Mouse (Mus musculus) midbrain, embryonic 15.5 days (tissue): ENCODE measurements around the gene Traf3ip1. TPM values are rescaled to one million over a fixed set of nuclear protein-coding genes. Genes with fewer than 3 reads are reported as not detected.

Experiments
- ATAC-seq: fragments of 200-750 bp; cut with Nextera tagmentation; replicated peaks from 2 replicates; pipeline ENCODE4 v1.8.0; 2017; ENCODE audit warnings: moderate TSS enrichment
- H3K27ac ChIP-seq: fragments of 300-500 bp; sonication (generic); 2 replicates; pipeline ENCODE4 v1.5.1; 2015; ENCODE audit warnings: mild to moderate bottlenecking, inconsistent platforms
- H3K27me3 ChIP-seq: fragments of 300-500 bp; sonication (generic); replicated peaks from 2 replicates; pipeline ENCODE4 v1.6.1; 2015; ENCODE audit warnings: inconsistent platforms
- H3K36me3 ChIP-seq: fragments of 300-500 bp; sonication (generic); replicated peaks from 2 replicates; pipeline ENCODE4 v1.6.1; 2015; ENCODE audit warnings: inconsistent platforms
- H3K4me1 ChIP-seq: fragments of 300-500 bp; sonication (generic); 2 replicates; pipeline ENCODE4 v1.6.1; 2015; ENCODE audit warnings: inconsistent platforms
- H3K4me2 ChIP-seq: fragments of 300-500 bp; sonication (generic); 2 replicates; pipeline ENCODE4 v1.6.1; 2015; ENCODE audit warnings: inconsistent platforms, mild to moderate bottlenecking, moderate library complexity
- H3K4me3 ChIP-seq: fragments of 300-500 bp; sonication (generic); 2 replicates; pipeline ENCODE4 v1.5.1; 2015; ENCODE audit warnings: mild to moderate bottlenecking, inconsistent platforms
- H3K9ac ChIP-seq: fragments of 300-500 bp; sonication (generic); 2 replicates; pipeline ENCODE4 v1.6.1; 2015; ENCODE audit warnings: mild to moderate bottlenecking, inconsistent platforms
- H3K9me3 ChIP-seq: fragments of 300-500 bp; sonication (generic); 2 replicates; pipeline ENCODE4 v1.6.1; 2016; ENCODE audit warnings: inconsistent platforms
- WGBS: fragments of 180-500 bp; shearing (Covaris S2); methylation state at CpG from one replicate; pipeline ENCODE4 v1.1.7; 2015; ENCODE audit warnings: mixed read lengths; 5-methylcytosine and 5-hydroxymethylcytosine counted together
- polyA plus RNA-seq: library from polyadenylated mRNA; unstranded; fragments of >200 nt; fragmentation: Nextera tagmentation; extraction: Ambion mirVana; gene quantifications from 2 replicates; pipeline ENCODE4 v1.2.1, GENCODE M21; 2015

The Traf3ip1 gene
- polyA plus RNA-seq, 1 experiment from 2014 or later = 11.4 TPM

DNA sequence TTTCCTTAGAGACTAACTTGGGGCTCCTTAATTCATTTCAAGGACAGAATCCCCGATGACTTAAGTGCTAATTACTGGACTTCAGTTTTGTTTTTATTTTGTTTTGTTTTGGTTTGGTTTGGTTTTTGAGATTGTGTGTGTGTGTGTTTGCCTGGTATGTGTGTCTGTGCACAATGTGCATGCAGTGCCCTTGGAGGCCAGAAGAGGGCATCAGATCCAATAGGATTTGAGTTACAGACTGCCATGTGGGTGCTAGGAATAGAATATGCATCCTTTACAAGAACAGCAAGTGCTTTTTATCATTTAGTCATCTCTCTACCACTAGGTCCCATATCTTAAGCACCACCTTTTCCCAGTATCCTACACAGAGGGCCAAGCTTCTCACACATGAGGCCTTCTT, 15.5 kb upstream of the Traf3ip1 start:
- H3K4me2 ChIP-seq = no peak overlapping the region
- H3K36me3 ChIP-seq = no peaks in the 10 kb centered on the region
- H3K27ac ChIP-seq = no peak overlapping the region
- H3K4me3 ChIP-seq = no peak overlapping the region
- 98% methylated on average over 1 of the region's 1 CpGs for WGBS
- ATAC-seq = no peak
- no peak overlapping the region for H3K9ac ChIP-seq
- H3K4me1 ChIP-seq = no peaks in the 10 kb centered on the region
- no peaks in the 10 kb centered on the region for H3K9me3 ChIP-seq
- no peaks in the 10 kb centered on the region for H3K27me3 ChIP-seq

- ATAC-seq = no peak
- Histone ChIP-seq H3K4me3 (no peak overlapping the region), H3K27ac (no peak overlapping the region), H3K4me2 (no peak overlapping the region), H3K36me3 (no peaks in the 10 kb centered on the region), H3K9me3 (no peaks in the 10 kb centered on the region), H3K27me3 (no peaks in the 10 kb centered on the region), H3K4me1 (no peaks in the 10 kb centered on the region), H3K9ac (no peak overlapping the region)
- WGBS = 78% methylated on average over 7 of the region's 7 CpGs
These were observed 11.7 kb upstream of the Traf3ip1 start for GRCm38 (mm10) chr1:91482616-91483211.

DNA sequence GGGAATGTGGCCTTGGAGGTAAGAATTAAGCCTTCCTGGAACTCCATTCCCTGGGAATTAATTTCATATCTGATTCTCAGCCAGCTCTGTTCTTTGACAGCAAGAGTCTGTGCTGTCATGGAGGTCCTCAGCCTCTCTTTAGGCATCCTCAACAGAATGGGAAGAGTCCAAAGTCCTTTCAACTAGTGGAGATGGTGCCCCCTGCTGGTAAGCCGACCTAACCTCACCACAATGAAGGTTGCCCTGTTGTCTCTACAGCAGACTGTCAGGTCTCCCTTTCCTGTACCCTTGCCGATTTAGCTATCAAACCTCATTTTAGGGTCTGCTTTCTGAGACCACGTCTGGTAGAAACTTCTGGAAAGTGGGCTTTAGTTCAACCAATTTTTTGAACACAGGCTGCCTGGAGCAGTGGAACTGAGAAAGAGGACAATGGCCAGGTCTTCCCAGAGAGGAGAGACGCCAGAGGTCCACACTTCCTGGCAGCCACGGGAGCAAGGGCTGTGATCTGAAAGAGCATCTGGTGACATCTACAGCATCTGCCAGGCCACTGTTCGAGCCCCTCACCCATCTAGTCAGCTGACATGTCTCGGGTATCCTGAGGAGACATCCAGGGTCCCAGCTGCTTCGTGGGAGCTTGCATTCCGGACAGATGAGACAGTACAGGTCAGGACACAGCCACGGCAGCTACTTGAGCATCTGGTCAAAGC, 11.0 kb upstream of the Traf3ip1 start:
- no peak for ATAC-seq
- H3K4me3 ChIP-seq = no peak overlapping the region
- H3K4me2 ChIP-seq = no peak overlapping the region
- no peak overlapping the region for H3K27ac ChIP-seq
- no peaks in the 10 kb centered on the region for H3K27me3 ChIP-seq
- H3K9me3 ChIP-seq = no peaks in the 10 kb centered on the region
- H3K36me3 ChIP-seq = no peaks in the 10 kb centered on the region
- no peaks in the 10 kb centered on the region for H3K4me1 ChIP-seq
- WGBS = 47% methylated on average over 10 of the region's 10 CpGs
- H3K9ac ChIP-seq = no peak overlapping the region

DNA sequence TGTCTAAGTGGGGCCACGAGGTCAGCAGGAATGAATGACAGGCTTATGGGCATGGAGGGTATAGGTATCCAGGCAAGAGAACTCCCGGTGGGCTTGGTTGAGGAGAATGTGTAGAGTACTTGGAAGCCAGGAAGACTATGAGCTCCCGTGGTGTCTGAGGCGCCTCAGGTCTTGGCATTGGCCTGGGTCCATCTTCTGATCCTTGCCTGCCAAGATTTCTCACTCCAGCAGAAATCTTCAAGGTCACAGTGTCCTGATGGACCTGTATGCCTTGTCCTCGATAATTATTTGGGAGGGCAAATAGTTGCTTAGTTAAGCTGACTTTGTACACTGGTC, 10.5 kb upstream of the Traf3ip1 start:
- no peak overlapping the region for H3K9ac ChIP-seq
- no peak overlapping the region for H3K4me2 ChIP-seq
- no peak overlapping the region for H3K4me3 ChIP-seq
- WGBS = 76% methylated on average over 5 of the region's 5 CpGs
- H3K4me1 ChIP-seq = no peaks in the 10 kb centered on the region
- no peak overlapping the region for H3K27ac ChIP-seq
- no peaks in the 10 kb centered on the region for H3K27me3 ChIP-seq
- H3K9me3 ChIP-seq = no peaks in the 10 kb centered on the region
- H3K36me3 ChIP-seq = no peaks in the 10 kb centered on the region
- ATAC-seq = no peak

- no peak for ATAC-seq
- Histone ChIP-seq H3K4me1 (no peaks in the 10 kb centered on the region), H3K9me3 (no peaks in the 10 kb centered on the region), H3K36me3 (no peaks in the 10 kb centered on the region), H3K27ac (no peak overlapping the region), H3K4me3 (no peak overlapping the region), H3K27me3 (no peaks in the 10 kb centered on the region), H3K9ac (no peak overlapping the region), H3K4me2 (no peak overlapping the region)
- WGBS = 79% methylated on average over 3 of the region's 3 CpGs
These were observed 9.0 kb upstream of the Traf3ip1 start for GRCm38 (mm10) chr1:91485422-91485821.

- Histone ChIP-seq H3K4me2 (no peak overlapping the region), H3K4me3 (no peak overlapping the region), H3K4me1 (no peaks in the 10 kb centered on the region), H3K9me3 (no peaks in the 10 kb centered on the region), H3K27me3 (no peaks in the 10 kb centered on the region), H3K36me3 (no peaks in the 10 kb centered on the region), H3K9ac (no peak overlapping the region), H3K27ac (no peak overlapping the region)
- ATAC-seq = no peak
- 91% methylated on average over 3 of the region's 3 CpGs for WGBS
These were observed 8.3 kb upstream of the Traf3ip1 start for GRCm38 (mm10) chr1:91486165-91486564.

GRCm38 (mm10) chr1:91490322-91490721, 4.1 kb upstream of the Traf3ip1 start:
- H3K4me2 ChIP-seq = no peak overlapping the region
- no peak for ATAC-seq
- no peaks in the 10 kb centered on the region for H3K9me3 ChIP-seq
- H3K27ac ChIP-seq = no peak overlapping the region
- no peaks in the 10 kb centered on the region for H3K27me3 ChIP-seq
- peaks cover 8% of the 10 kb centered on the region for H3K4me1 ChIP-seq
- H3K4me3 ChIP-seq = no peak overlapping the region
- no peak overlapping the region for H3K9ac ChIP-seq
- WGBS = 65% methylated on average over 1 of the region's 1 CpGs
- no peaks in the 10 kb centered on the region for H3K36me3 ChIP-seq

GRCm38 (mm10) chr1:91492740-91493139, 1.7 kb upstream of the Traf3ip1 start:
- Histone ChIP-seq H3K9ac (no peak overlapping the region), H3K4me3 (no peak overlapping the region), H3K36me3 (no peaks in the 10 kb centered on the region), H3K4me1 (peaks cover 21% of the 10 kb centered on the region), H3K27ac (no peak overlapping the region), H3K9me3 (no peaks in the 10 kb centered on the region), H3K27me3 (no peaks in the 10 kb centered on the region), H3K4me2 (no peak overlapping the region)
- WGBS = 9% methylated on average over 2 of the region's 2 CpGs
- no peak for ATAC-seq

DNA sequence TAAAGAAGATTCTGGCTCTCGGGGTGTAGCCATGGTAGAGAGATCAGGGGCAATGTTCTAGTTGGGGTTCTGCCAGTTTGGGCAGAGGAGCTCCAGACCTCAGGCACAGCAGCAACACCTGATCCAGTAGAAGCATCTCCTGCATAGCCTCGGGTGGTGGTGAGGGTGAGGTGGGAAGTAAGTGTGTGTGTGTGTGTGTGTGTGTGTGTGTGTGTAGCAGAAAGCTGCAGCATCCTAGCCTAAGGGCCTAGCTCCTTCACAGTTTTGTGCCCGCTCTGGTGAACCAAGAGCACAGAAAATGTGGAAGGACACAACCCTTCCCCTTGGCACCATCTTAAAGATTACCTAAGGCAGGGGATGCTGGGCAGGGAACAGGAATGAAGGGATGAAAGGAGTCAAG, 509 bp upstream of the Traf3ip1 start:
- Histone ChIP-seq H3K4me3 (peak overlapping the region; percentile 69), H3K4me1 (peaks cover 21% of the 10 kb centered on the region), H3K27ac (no peak overlapping the region), H3K4me2 (peak overlapping the region; percentile 88), H3K36me3 (no peaks in the 10 kb centered on the region), H3K27me3 (no peaks in the 10 kb centered on the region), H3K9me3 (no peaks in the 10 kb centered on the region), H3K9ac (peak overlapping the region; percentile 23; the same call in 1 of the 2 replicates)
- WGBS = 47% methylated on average over 3 of the region's 3 CpGs
- ATAC-seq = peak; percentile 24

DNA sequence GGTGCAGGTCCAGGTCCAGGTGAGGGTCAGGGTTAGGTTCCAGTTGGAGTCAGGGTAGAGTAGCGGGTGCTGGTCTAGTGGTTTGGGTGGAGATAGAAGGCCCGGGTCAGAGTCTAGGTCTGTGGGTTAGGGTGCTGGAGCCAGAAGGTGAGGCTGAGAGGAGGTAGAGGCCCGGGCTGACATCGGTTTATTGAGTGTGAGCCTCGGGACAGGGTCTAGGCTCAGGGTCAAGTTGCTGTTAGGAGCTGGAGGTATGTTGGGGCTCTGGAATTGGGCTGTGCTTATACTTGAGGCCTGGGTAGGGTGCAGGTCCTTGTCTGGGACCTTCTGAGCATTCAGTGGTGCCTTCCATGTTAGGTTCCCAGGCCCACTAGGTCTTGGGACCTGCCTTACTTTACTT, 874 bp downstream of the Traf3ip1 start:
- Histone ChIP-seq H3K4me1 (peaks cover 21% of the 10 kb centered on the region), H3K9me3 (no peaks in the 10 kb centered on the region), H3K36me3 (peaks cover 5% of the 10 kb centered on the region; the same call in 1 of the 2 replicates), H3K4me2 (peak overlapping the region; percentile 88), H3K27me3 (no peaks in the 10 kb centered on the region), H3K9ac (peak overlapping the region; percentile 79), H3K4me3 (peak overlapping the region; percentile 69), H3K27ac (no peak overlapping the region)
- 61% methylated on average over 5 of the region's 5 CpGs for WGBS
- ATAC-seq = peak; percentile 10; the same call in 1 of the 2 replicates

DNA sequence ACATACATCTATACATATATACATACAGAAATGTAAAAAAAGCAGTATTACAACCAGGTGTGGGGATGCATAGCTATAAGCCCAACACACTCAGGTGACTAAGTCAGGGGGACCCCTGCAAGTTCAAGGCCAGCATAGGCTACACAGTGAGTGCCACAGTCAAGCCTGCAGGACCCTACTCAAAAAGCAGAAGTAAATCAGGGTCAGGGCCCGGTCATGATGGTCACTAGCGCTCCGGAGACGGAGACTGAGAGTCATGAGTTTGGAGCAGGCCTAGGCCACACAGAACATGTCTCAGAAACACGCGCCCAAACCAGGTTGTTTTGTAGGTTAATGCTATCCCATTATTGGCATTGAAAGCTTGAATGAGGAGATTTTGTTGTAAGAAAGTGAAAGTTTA, 4.1 kb downstream of the Traf3ip1 start:
- H3K27me3 ChIP-seq = no peaks in the 10 kb centered on the region
- no peak for ATAC-seq
- H3K27ac ChIP-seq = no peak overlapping the region
- H3K36me3 ChIP-seq = peaks cover 15% of the 10 kb centered on the region
- no peak overlapping the region for H3K4me2 ChIP-seq
- WGBS = 98% methylated on average over 6 of the region's 6 CpGs
- peaks cover 21% of the 10 kb centered on the region for H3K4me1 ChIP-seq
- H3K4me3 ChIP-seq = no peak overlapping the region
- H3K9me3 ChIP-seq = no peaks in the 10 kb centered on the region
- H3K9ac ChIP-seq = no peak overlapping the region

DNA sequence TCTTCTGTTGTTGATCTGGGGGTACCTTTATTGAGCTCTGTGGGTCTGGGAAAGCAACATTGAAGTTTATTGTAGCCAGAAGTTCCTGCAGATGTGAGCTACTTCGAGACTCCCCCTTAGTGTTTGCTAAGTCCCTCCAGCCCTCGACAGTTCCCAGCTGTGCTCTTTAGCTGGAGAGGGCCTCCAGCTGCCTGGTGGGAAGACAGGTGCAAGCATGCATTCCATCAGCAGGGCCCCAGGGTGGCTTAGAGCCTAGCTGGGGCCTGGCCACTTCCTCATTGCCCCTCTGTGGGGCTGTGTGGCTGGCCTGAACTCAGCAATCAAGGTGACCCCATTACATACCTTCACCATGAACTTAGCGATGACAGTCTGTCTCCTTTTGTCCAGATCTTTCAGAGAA, 10.2 kb downstream of the Traf3ip1 start:
- no peaks in the 10 kb centered on the region for H3K27me3 ChIP-seq
- H3K36me3 ChIP-seq = peaks cover 47% of the 10 kb centered on the region
- no peaks in the 10 kb centered on the region for H3K9me3 ChIP-seq
- no peak overlapping the region for H3K27ac ChIP-seq
- no peak overlapping the region for H3K4me2 ChIP-seq
- no peak overlapping the region for H3K9ac ChIP-seq
- no peak overlapping the region for H3K4me3 ChIP-seq
- 78% methylated on average over 3 of the region's 3 CpGs for WGBS
- no peak for ATAC-seq
- no peaks in the 10 kb centered on the region for H3K4me1 ChIP-seq

- H3K9ac ChIP-seq = no peak overlapping the region
- no peaks in the 10 kb centered on the region for H3K27me3 ChIP-seq
- H3K36me3 ChIP-seq = 0 out of 2 replicates have a peak, but pooled peaks cover 9% of the 10 kb centered on the region
- no peak for ATAC-seq
- H3K4me3 ChIP-seq = no peak overlapping the region
- no peaks in the 10 kb centered on the region for H3K9me3 ChIP-seq
- no peak overlapping the region for H3K4me2 ChIP-seq
- H3K27ac ChIP-seq = no peak overlapping the region
- H3K4me1 ChIP-seq = no peaks in the 10 kb centered on the region
- 73% methylated on average over 11 of the region's 11 CpGs for WGBS
These were observed 20.5 kb downstream of the Traf3ip1 start for GRCm38 (mm10) chr1:91514916-91515315.
